24 mouse cellular contexts compared by ENCODE assay signal in genomic region chr11:67345856-67346236, GRCm38 (mm10). TPM values are rescaled to one million over a fixed set of nuclear protein-coding genes. Genes with fewer than 3 reads are reported as not detected.
"Had no signal": no experiment of that assay in that cellular context is flagged by ENCODE, and none has a peak within 500 bp of the region (broad histone marks: within the 10 kb centered on the region; RNA-seq: fewer than 3 reads in every experiment).

No protein-coding gene starts in this region.

- H3K4me3 ChIP-seq: kidney, embryonic 15.5 days; layer of hippocampus, adult 2 months; left cerebral cortex, adult 2 months; liver, embryonic 13.5 days; midbrain, embryonic 12.5 days; myocyte had no signal

- DNase-seq: kidney, adult 11 months; kidney, adult 8-10 months; kidney, postnatal 14 days; layer of hippocampus, adult 9-11 months; liver, embryonic 13.5 days; lung, adult 2 months; lung, postnatal 14 days; lung, postnatal 4 days; right cerebral cortex, postnatal 14 days; right cerebral cortex, postnatal 4 days; thymus, adult 18-20 months; thymus, postnatal 36 days had no signal

- H3K36me3 ChIP-seq: kidney, embryonic 15.5 days; liver, embryonic 13.5 days; midbrain, embryonic 12.5 days had no signal

- H3K27me3 ChIP-seq: kidney, embryonic 15.5 days; liver, embryonic 13.5 days had no signal

- ATAC-seq: midbrain, embryonic 16.5 days had no signal

- H3K9ac ChIP-seq: kidney, embryonic 15.5 days; liver, embryonic 13.5 days; midbrain, embryonic 12.5 days had no signal

- H3K4me1 ChIP-seq: kidney, embryonic 15.5 days; liver, embryonic 13.5 days; midbrain, embryonic 12.5 days had no signal

- H3K9me3 ChIP-seq: kidney, embryonic 15.5 days; liver, embryonic 13.5 days; midbrain, embryonic 12.5 days had no signal

- H3K4me2 ChIP-seq: kidney, embryonic 15.5 days; liver, embryonic 13.5 days; midbrain, embryonic 12.5 days had no signal

- H3K27ac ChIP-seq: kidney, embryonic 15.5 days; layer of hippocampus, adult 2 months; left cerebral cortex, adult 2 months; liver, embryonic 13.5 days; midbrain, embryonic 12.5 days; stomach, postnatal 0 days had no signal

RNA-seq across cellular contexts. Expression of gene Myh13, which starts 24.4 kb away (rescaled TPM):
- polyA plus RNA-seq: large intestine, adult 2 months; liver, adult 2 months; liver, embryonic 13.5 days; liver, embryonic 16.5 days; midbrain, embryonic 12.5 days; stomach, embryonic 14.5 days; stomach, postnatal 0 days; urinary bladder, adult 2 months had no signal
